Mouse (Mus musculus) heart, postnatal 36 days (tissue): ENCODE measurements around the gene Olfr1420. TPM values are rescaled to one million over a fixed set of nuclear protein-coding genes. Genes with fewer than 3 reads are reported as not detected.

Source experiments
- microRNA-seq, 2 experiments: library from miRNA; unstranded; fragments of <30 nt; microRNA quantifications; one replicate each; pipeline ENCODE4 v1.2.0; 2021; ENCODE audit warnings: borderline number of aligned reads in 2 of 2
- total RNA-seq, 2 experiments: library from RNA; stranded (reverse); gene quantifications; 2 replicates each; pipeline ENCODE4 v1.2.3; 2021

The Olfr1420 gene
- total RNA-seq, 2 experiments from 2014 or later: not detected

Small RNAs within 50 kb of the gene (microRNA-seq; reads per million reads assigned to microRNA genes)
- gene Mir6994: 2.2 to 3.4 reads per million in 2 experiments

Other genes with a start within 250 kb of the Olfr1420 start
- gene Ms4a3, start 245.7 kb upstream of the Olfr1420 start, total RNA-seq: not detected
- not detected for gene Oosp2, start 226.0 kb upstream of the Olfr1420 start, total RNA-seq
- not detected for gene Oosp1, start 195.4 kb upstream of the Olfr1420 start, total RNA-seq
- not detected for gene Oosp3, start 189.5 kb upstream of the Olfr1420 start, total RNA-seq
- gene Gif, start 139.0 kb upstream of the Olfr1420 start, total RNA-seq: not detected
- 100 to 1,000 TPM; 102 to 104 TPM for gene Mrpl16, start 116.2 kb upstream of the Olfr1420 start, total RNA-seq
- 1 to 10 TPM; 4.5 to 5.7 TPM for gene Stx3, start 67.2 kb upstream of the Olfr1420 start, total RNA-seq
- not detected for gene Olfr1417, start 47.3 kb upstream of the Olfr1420 start, total RNA-seq
- not detected for gene Olfr1418, start 25.5 kb upstream of the Olfr1420 start, total RNA-seq
- not detected for gene Olfr1419, start 11.5 kb upstream of the Olfr1420 start, total RNA-seq
- 10 to 100 TPM; 26.3 to 27.3 TPM for gene Patl1, start 25.8 kb downstream of the Olfr1420 start, total RNA-seq
- gene Osbp, start 79.4 kb downstream of the Olfr1420 start, total RNA-seq: 100 to 1,000 TPM; 102 to 106 TPM
- not detected for gene Olfr1423, start 154.8 kb downstream of the Olfr1420 start, total RNA-seq
- gene Olfr1424, start 176.1 kb downstream of the Olfr1420 start, total RNA-seq: not detected
- gene Olfr1425, start 191.2 kb downstream of the Olfr1420 start, total RNA-seq: not detected
- not detected for gene Olfr1426, start 205.4 kb downstream of the Olfr1420 start, total RNA-seq
- gene Olfr1427, start 216.8 kb downstream of the Olfr1420 start, total RNA-seq: not detected
- not detected for gene Olfr1428, start 229.3 kb downstream of the Olfr1420 start, total RNA-seq
- gene Olfr76, start 236.6 kb downstream of the Olfr1420 start, total RNA-seq: not detected